Mouse (Mus musculus) CH12.LX (cell line): ENCODE results near the gene Irf8. TPM values are rescaled to one million over a fixed set of nuclear protein-coding genes. Genes with fewer than 3 reads are reported as not detected.
"Not testable (repeated sequence)": the region's sequence is repeated elsewhere in the genome, so short reads cannot be mapped to it uniquely, and the experiment has no call there.

Experiments
- DNase-seq: peaks from one replicate; pipeline ENCODE4 v3.0.0-alpha.2; 2013; ENCODE audit errors: extremely low read depth
- H3K27ac ChIP-seq: 2 replicates; pipeline ENCODE4 v1.5.1; 2012; ENCODE audit warnings: low read depth, mild to moderate bottlenecking, control low read depth, moderate library complexity; ENCODE audit not compliant: insufficient read depth
- H3K27me3 ChIP-seq: replicated peaks from 2 replicates; pipeline ENCODE3; 2012; ENCODE audit warnings: inconsistent platforms
- H3K36me3 ChIP-seq, 2 experiments: replicated peaks in 1 of 2; 2 replicates each; pipeline versions ENCODE3 to v1.6.1; 2012; ENCODE audit warnings: inconsistent platforms in 1 of 2, low read length in 1 of 2, mild to moderate bottlenecking in 1 of 2, mixed read lengths in 1 of 2, moderate library complexity in 1 of 2; ENCODE audit not compliant: control insufficient read depth in 1 of 2, insufficient read depth in 1 of 2
- H3K4me1 ChIP-seq, 2 experiments: 2 replicates each; pipeline ENCODE4 v1.6.1; 2012; ENCODE audit warnings: inconsistent platforms in 1 of 2, moderate library complexity in 1 of 2; ENCODE audit not compliant: insufficient read depth in 2 of 2, control insufficient read depth in 1 of 2
- H3K4me2 ChIP-seq: 2 replicates; pipeline ENCODE4 v1.6.1; 2012; ENCODE audit warnings: low read depth, mild to moderate bottlenecking, control low read depth; ENCODE audit not compliant: poor library complexity, insufficient read depth, severe bottlenecking
- H3K4me3 ChIP-seq, 3 experiments: fragments of 150-350 bp in 1 of 3; sonication (generic) in 1 of 3; replicated peaks in 1 of 3; 2 replicates each; pipeline versions ENCODE3 to v1.5.1; 2011 to 2012; ENCODE audit warnings: low read depth in 2 of 3, low read length in 2 of 3, mild to moderate bottlenecking in 2 of 3, moderate library complexity in 2 of 3, control low read depth in 1 of 3, improper control_type of control experiment in 1 of 3, inconsistent platforms in 1 of 3, mixed read lengths in 1 of 3; ENCODE audit not compliant: poor library complexity in 1 of 3
- H3K79me2 ChIP-seq: replicated peaks from 2 replicates; pipeline ENCODE4 v1.6.1; 2012; ENCODE audit warnings: mild to moderate bottlenecking, moderate library complexity; ENCODE audit not compliant: control insufficient read depth, poor library complexity, insufficient read depth, severe bottlenecking; ENCODE audit errors: extremely low read depth
- H3K9ac ChIP-seq: 2 replicates; pipeline ENCODE4 v1.6.1; 2012; ENCODE audit warnings: low read depth, mild to moderate bottlenecking, control low read depth, moderate library complexity; ENCODE audit not compliant: insufficient read depth
- H3K9me3 ChIP-seq: replicated peaks from 2 replicates; pipeline ENCODE3; 2012; ENCODE audit warnings: low read length, inconsistent platforms, mixed read lengths
- CHD2 ChIP-seq: IDR thresholded peaks from 2 replicates; pipeline ENCODE4 v1.6.1; 2011; ENCODE audit warnings: low read length, improper control_type of control experiment
- CTCF ChIP-seq, 2 experiments: IDR thresholded peaks in 1 of 2; conservative IDR thresholded peaks in 1 of 2; 2 replicates each; pipeline ENCODE4 v1.5.1; 2011 to 2012; ENCODE audit warnings: low read depth in 2 of 2, low read length in 2 of 2, improper control_type of control experiment in 1 of 2, inconsistent platforms in 1 of 2, mild to moderate bottlenecking in 1 of 2, moderate library complexity in 1 of 2
- E2F4 ChIP-seq: IDR thresholded peaks from 2 replicates; pipeline ENCODE4 v1.6.1; 2011; ENCODE audit warnings: low read depth, low read length, improper control_type of control experiment; ENCODE audit not compliant: insufficient replicate concordance
- EP300 ChIP-seq: IDR thresholded peaks from 2 replicates; pipeline ENCODE4 v1.6.1; 2011; ENCODE audit warnings: low read length, improper control_type of control experiment
- ETS1 ChIP-seq: conservative IDR thresholded peaks from 2 replicates; pipeline ENCODE4 v1.6.1; 2012; ENCODE audit warnings: low read depth, mild to moderate bottlenecking, inconsistent platforms, low read length, improper control_type of control experiment, moderate library complexity
- GABPA ChIP-seq: IDR thresholded peaks from 2 replicates; pipeline ENCODE4 v1.6.1; 2012; ENCODE audit warnings: low read depth, low read length, improper control_type of control experiment, inconsistent platforms; ENCODE audit not compliant: insufficient replicate concordance
- HCFC1 ChIP-seq: IDR thresholded peaks from 2 replicates; pipeline ENCODE4 v1.6.1; 2012; ENCODE audit warnings: low read depth, mild to moderate bottlenecking, inconsistent platforms, low read length, improper control_type of control experiment
- IRF4 ChIP-seq: IDR thresholded peaks from 2 replicates; pipeline ENCODE4 v1.6.1; 2014; ENCODE audit warnings: low read depth, mild to moderate bottlenecking, inconsistent platforms, low read length, improper control_type of control experiment
- JUN ChIP-seq: IDR thresholded peaks from 2 replicates; pipeline ENCODE4 v1.6.1; 2011; ENCODE audit warnings: low read depth, mild to moderate bottlenecking, low read length, improper control_type of control experiment, moderate library complexity; ENCODE audit not compliant: insufficient read depth
- MAFK ChIP-seq: IDR thresholded peaks from 2 replicates; pipeline ENCODE4 v1.6.1; 2011; ENCODE audit warnings: low read length, improper control_type of control experiment; ENCODE audit not compliant: insufficient replicate concordance
- MAX ChIP-seq: IDR thresholded peaks from 2 replicates; pipeline ENCODE4 v1.6.1; 2011; ENCODE audit warnings: low read length, improper control_type of control experiment
- MYC ChIP-seq: IDR thresholded peaks from 2 replicates; pipeline ENCODE4 v1.6.1; 2011; ENCODE audit warnings: low read depth, mild to moderate bottlenecking, improper control_type of control experiment, low read length
- NELFE ChIP-seq: IDR thresholded peaks from 2 replicates; pipeline ENCODE4 v1.6.1; 2011; ENCODE audit warnings: low read depth, low read length, improper control_type of control experiment
- NRF1 ChIP-seq: IDR thresholded peaks from 2 replicates; pipeline ENCODE4 v1.6.1; 2014; ENCODE audit warnings: low read depth, mild to moderate bottlenecking, inconsistent platforms, low read length, improper control_type of control experiment, moderate library complexity
- POLR2AphosphoS2 ChIP-seq: IDR thresholded peaks from 2 replicates; pipeline ENCODE4 v1.6.1; 2011; ENCODE audit warnings: low read depth, low read length, improper control_type of control experiment
- RAD21 ChIP-seq: IDR thresholded peaks from 2 replicates; pipeline ENCODE4 v1.6.1; 2011; ENCODE audit warnings: low read depth, mild to moderate bottlenecking, low read length, improper control_type of control experiment, moderate library complexity
- RCOR1 ChIP-seq: conservative IDR thresholded peaks from 2 replicates; pipeline ENCODE4 v1.6.1; 2012; ENCODE audit warnings: low read depth, mild to moderate bottlenecking, inconsistent platforms, low read length, improper control_type of control experiment
- SMC3 ChIP-seq: IDR thresholded peaks from 2 replicates; pipeline ENCODE4 v1.6.1; 2011; ENCODE audit warnings: low read depth, low read length, improper control_type of control experiment
- TBP ChIP-seq: conservative IDR thresholded peaks from 2 replicates; pipeline ENCODE4 v1.6.1; 2011; ENCODE audit warnings: low read depth, low read length, improper control_type of control experiment
- TCF12 ChIP-seq: IDR thresholded peaks from 2 replicates; pipeline ENCODE4 v1.6.1; 2014; ENCODE audit warnings: low read depth, mild to moderate bottlenecking, inconsistent platforms, low read length, improper control_type of control experiment
- USF2 ChIP-seq: conservative IDR thresholded peaks from 2 replicates; pipeline ENCODE4 v1.6.1; 2011; ENCODE audit warnings: low read depth, low read length, improper control_type of control experiment
- ZC3H11A ChIP-seq: IDR thresholded peaks from 2 replicates; pipeline ENCODE4 v1.6.1; 2012; ENCODE audit warnings: low read depth, mild to moderate bottlenecking, inconsistent platforms, low read length, improper control_type of control experiment
- ZKSCAN1 ChIP-seq: IDR thresholded peaks from 2 replicates; pipeline ENCODE4 v1.6.1; 2012; ENCODE audit warnings: low read depth, inconsistent platforms, low read length, improper control_type of control experiment, borderline replicate concordance
- ZMIZ1 ChIP-seq: IDR thresholded peaks from 2 replicates; pipeline ENCODE4 v1.6.1; 2012; ENCODE audit warnings: low read depth, mild to moderate bottlenecking, inconsistent platforms, low read length, improper control_type of control experiment
- dilution Hi-C: fragments of 300-500 bp; cut with MboI; formaldehyde crosslinking; loops from 2 replicates; pipeline ENCODE4 v1.14.3; 2020; ENCODE audit warnings: low sequenced_read_pairs; ENCODE audit not compliant: extremely low pct_unique_long_range_greater_than_20kb, extremely low pct_ligation_motif_present
- in situ Hi-C: fragments of 300-500 bp; cut with MboI; formaldehyde crosslinking; loops from 3 replicates; pipeline ENCODE4 v1.14.3; 2019; ENCODE audit warnings: low sequenced_read_pairs, low pct_ligation_motif_present, low pct_unique_long_range_greater_than_20kb, mixed read lengths
- polyA plus RNA-seq: library from polyadenylated mRNA; unstranded; fragments of >175 nt; gene quantifications from 2 replicates; pipeline ENCODE4 v1.2.1, GENCODE M21; 2012; ENCODE audit warnings: low read depth; ENCODE audit not compliant: insufficient read length
- total RNA-seq, 2 experiments: library from RNA; depleted of rRNA; stranded (reverse); fragments of 300-350 nt in 1 of 2; fragments of >200 nt in 1 of 2; gene quantifications; 2 replicates each; pipeline ENCODE4 v1.2.3; 2012 to 2014

Irf8 gene
- total and polyA plus RNA-seq, 3 experiments = 13.3 to 34.3 (median 17.7) TPM

- in situ Hi-C loops = no loop called here
- Histone ChIP-seq H3K9ac (no peak overlapping the region), H3K4me2 (no peak overlapping the region)
These were observed 64.2 kb downstream of the Irf8 start for GRCm38 (mm10) chr8:120800308-120800865.

DNA sequence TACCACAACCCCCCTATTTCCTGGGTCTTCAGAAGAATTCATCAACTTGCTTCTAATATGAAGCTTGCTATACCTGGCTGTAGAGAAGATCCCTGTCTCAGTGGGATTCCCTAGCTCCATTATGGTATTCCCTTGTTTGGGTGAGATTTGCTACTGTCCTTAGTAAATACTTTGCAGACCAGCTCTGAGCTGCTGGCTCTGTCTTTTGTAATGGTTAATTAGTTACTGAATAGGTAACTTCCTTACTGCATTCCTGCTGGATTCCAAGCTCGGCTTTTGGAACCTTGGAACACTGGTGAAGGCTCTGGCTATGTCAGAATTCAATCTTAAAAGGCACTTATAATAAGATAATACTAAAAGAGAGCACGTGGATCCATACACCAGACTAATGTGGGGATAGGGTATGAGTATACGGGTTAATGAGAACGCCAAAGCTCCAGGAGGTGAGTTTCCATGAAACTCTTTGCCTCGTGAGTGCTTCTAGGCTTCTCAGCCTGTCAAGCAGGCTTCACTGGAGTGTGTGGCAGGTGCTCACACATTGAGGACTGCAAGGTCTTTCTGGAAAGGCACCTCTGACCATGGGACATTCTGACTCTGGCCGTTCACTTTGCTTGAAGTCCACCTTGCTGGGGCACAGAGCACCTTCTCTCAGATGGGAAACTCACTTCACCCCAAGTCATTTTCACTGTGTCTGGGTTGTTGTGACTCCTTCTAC, 67.7 kb downstream of the Irf8 start:
- H3K4me2 ChIP-seq, dilution Hi-C loops, H3K9me3 ChIP-seq, H3K79me2 ChIP-seq, H3K9ac ChIP-seq, in situ Hi-C loops, H3K27ac ChIP-seq, H3K4me3 ChIP-seq, H3K36me3 ChIP-seq, DNase-seq: not testable (repeated sequence)
- peaks cover 14 to 39% of the 10 kb centered on the region in 2 experiments for H3K4me1 ChIP-seq
- H3K27me3 ChIP-seq = peaks cover 51% of the 10 kb centered on the region

More at GRCm38 (mm10) chr8:120800308-120800865, 64.2 kb downstream of the Irf8 start:
- Histone ChIP-seq H3K27ac (no peak overlapping the region), H3K79me2 (no peaks in the 10 kb centered on the region), H3K9me3 (no peaks in the 10 kb centered on the region), H3K4me1 (peaks cover 21 to 50% of the 10 kb centered on the region in 2 experiments), H3K27me3 (peaks cover 37% of the 10 kb centered on the region), H3K36me3 (no peaks in the 10 kb centered on the region)
- no peak for TF ChIP-seq EP300
- peak; percentile 63 for TF ChIP-seq ZC3H11A
- peak; percentile 87 for TF ChIP-seq RAD21
- peak; percentile 92 for TF ChIP-seq SMC3
- TF ChIP-seq CTCF (conservative IDR thresholded peaks at IDR 0.05 in 1 of 2, IDR thresholded peaks at IDR 0.05 in 1 of 2; ENCODE audit: low read depth in 2 of 2, low read length in 2 of 2) = peak; percentile 66 to 95
- no peak for TF ChIP-seq NRF1
- TF ChIP-seq, all 38 proteins: peak for 4
- no peak overlapping the region for H3K4me3 ChIP-seq
- no peak for DNase-seq
- dilution Hi-C loops = no loop called here

DNA sequence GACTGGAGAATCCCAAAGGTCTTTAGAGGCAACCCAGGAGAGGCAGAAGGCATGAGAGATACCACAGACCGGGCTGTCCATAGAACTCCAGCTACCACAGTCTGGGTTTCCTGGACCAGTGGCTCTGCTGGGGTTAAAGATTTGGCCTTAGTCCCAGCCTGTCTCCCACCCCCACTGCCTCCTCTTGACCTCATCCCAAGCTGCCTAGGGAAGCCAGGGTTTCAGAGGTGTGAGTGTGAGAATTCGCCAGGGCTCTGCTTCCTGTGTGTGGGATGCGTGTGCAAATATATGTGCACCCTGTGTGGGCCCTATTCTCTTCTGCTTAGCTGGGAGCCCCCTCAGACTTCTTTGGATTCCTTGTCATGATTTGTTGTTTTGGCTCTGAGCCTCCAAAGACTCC, 68.6 kb downstream of the Irf8 start:
- Histone ChIP-seq H3K36me3 (no peaks in the 10 kb centered on the region), H3K79me2 (no peaks in the 10 kb centered on the region), H3K27me3 (peaks cover 57% of the 10 kb centered on the region), H3K4me2 (no peak overlapping the region), H3K9me3 (no peaks in the 10 kb centered on the region), H3K27ac (no peak overlapping the region), H3K4me3 (no peak overlapping the region), H3K9ac (no peak overlapping the region), H3K4me1 (peaks cover 19 to 38% of the 10 kb centered on the region in 2 experiments)
- dilution Hi-C loops (no loop called here), in situ Hi-C loops (no loop called here)
- TF ChIP-seq TCF12 (no peak), TBP (no peak), MYC (no peak), HCFC1 (no peak), RCOR1 (no peak), POLR2AphosphoS2 (no peak), E2F4 (no peak), ETS1 (no peak), ZMIZ1 (no peak), ZC3H11A (no peak), GABPA (no peak), CHD2 (no peak), IRF4 (no peak), MAFK (no peak), USF2 (no peak), ZKSCAN1 (no peak), NELFE (no peak), MAX (no peak), JUN (no peak)
- no peak for DNase-seq
